Mouse (Mus musculus) monocyte, adult 5-6 weeks (primary cell): ENCODE data around the gene Mast1. TPM values are rescaled to one million over a fixed set of nuclear protein-coding genes. Genes with fewer than 3 reads are reported as not detected.

Experiments used
- ATAC-seq: fragments of 153-309, 156-312 bp; replicated peaks from 2 replicates; pipeline ENCODE4 v1.8.0; 2017; ENCODE audit warnings: mild to moderate bottlenecking; ENCODE audit not compliant: low TSS enrichment, insufficient number of reproducible peaks, severe bottlenecking, poor library complexity, low FRiP score
- total RNA-seq: library from RNA; stranded (forward); fragments of 200-1000, 200-491, 200-594 nt; gene quantifications from 3 replicates; pipeline ENCODE4 v1.2.3, GENCODE M21; 2017

The Mast1 gene
- total RNA-seq, 1 experiment from 2014 or later = not detected

GRCm38 (mm10) chr8:84945633-84946527 is 8.7 kb upstream of the Mast1 start:
- ATAC-seq = no peak

GRCm38 (mm10) chr8:84945235-84945632 is 8.1 kb upstream of the Mast1 start:
- no peak for ATAC-seq

DNA sequence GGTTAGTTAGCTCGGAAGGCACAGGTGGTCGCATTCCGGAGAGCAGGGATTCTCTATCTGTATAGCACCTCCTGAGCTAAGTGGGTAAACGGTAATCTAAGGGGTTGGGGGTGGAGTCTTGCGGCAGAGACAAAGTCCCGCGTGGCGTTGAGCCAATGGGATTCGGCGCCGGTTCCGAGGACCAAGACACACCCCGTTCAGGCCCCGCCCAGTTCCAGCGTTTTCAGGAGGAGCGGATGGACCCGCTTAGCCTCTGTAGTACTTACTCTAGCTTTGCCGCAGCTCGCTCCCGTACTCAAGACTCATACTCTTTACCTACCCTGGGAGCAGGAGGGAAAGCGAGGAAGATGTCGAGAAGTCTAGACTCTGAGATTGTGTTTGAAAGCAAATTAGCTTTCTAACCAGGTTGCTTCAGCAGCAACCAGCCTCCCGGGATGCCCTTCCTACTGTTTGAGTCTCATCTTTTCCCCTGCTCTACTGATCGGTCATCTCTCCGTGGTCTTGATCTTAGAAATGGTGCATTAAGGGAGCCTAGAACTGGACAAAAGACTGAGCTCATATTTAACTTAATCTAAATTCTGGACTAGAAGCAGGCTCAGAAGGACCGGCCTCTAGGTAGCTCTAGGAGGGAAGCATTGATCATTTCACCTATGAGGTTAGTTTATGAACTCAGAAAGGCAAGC is 7.5 kb upstream of the Mast1 start:
- ATAC-seq = no peak

GRCm38 (mm10) chr8:84943699-84944098 is 6.5 kb upstream of the Mast1 start:
- ATAC-seq = no peak

- ATAC-seq = no peak
Observed at GRCm38 (mm10) chr8:84937620-84938485, 694 bp upstream of the Mast1 start.

DNA sequence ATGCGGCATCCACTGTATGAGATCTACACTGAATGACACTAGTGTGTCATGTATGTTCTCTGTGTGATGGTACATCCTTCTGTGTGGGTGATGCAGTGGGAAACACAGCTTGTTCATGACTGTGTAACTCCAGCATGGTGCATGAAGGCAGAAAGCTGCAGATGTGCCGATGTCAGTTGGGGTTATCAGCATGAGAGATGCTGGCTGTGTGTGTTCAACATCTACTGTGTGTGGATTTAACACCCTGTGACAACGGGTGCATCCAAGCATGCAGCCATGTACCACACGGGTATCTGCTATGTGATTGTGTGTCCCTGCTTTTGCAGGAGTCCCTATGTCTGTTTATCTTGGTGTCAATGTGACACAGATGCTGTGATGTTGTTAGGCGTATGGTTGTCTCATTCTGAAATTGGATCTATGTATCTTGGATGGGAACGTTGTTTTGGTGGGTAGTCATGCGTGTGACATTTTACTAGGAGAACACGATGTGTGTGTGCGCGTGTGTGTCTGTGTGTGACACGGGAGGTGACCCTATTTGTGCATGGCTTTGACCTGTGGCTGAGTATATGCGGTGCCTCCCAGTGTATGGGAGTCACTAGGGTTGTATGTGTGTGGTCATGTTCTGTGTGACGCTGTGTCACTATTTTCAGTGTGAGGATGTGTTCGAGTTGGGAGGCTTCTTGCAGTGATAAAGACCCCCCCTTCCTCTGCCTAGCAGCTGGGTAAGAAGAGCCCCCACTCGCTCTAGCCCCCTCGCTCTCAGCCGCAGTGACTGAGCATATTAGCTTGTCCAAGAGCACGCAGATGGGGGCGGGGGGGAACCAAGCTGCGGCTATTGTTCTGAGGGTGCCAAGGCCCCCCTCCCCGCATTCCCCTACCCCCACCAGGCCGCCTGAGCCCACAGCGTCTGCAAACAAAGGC is 858 bp downstream of the Mast1 start:
- ATAC-seq = no peak; the same call in 1 of the 2 replicates

GRCm38 (mm10) chr8:84935489-84935888 is 1.7 kb downstream of the Mast1 start:
- no peak; the same call in 1 of the 2 replicates for ATAC-seq

GRCm38 (mm10) chr8:84934860-84935259 is 2.3 kb downstream of the Mast1 start:
- ATAC-seq = no peak

DNA sequence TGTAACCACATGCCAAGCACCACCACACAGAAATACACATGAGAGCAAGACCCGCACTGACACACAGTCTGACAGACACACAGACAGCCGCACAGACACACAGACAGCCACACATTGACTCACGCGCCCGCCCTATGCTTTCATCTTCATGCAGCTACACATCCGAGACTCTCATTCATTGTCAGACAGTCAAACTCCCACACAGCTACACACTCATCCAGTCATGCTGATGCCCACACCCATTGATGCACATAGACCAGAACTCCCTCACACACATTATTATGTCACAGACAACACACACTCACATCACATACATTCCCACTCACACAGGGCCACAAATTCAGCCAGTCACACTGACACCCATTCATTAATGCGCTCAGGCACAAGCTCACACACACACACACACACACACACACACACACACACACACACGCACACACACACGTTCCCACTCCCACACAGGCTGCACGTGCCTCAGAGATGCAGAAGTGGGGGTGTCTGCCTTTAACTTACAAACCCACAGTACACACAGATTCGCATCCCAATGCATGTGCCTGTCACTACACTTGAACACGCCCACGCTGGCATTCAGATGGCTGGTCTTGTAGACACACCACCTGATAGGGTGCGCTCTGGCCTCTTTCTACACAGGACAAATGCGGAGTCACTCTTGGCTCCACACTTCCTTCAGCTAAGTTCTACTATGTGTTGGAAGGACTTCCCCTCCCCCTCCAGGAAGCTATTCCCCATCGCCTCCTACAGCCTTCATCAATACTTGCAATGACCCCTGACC is 3.2 kb downstream of the Mast1 start:
- no peak for ATAC-seq

DNA sequence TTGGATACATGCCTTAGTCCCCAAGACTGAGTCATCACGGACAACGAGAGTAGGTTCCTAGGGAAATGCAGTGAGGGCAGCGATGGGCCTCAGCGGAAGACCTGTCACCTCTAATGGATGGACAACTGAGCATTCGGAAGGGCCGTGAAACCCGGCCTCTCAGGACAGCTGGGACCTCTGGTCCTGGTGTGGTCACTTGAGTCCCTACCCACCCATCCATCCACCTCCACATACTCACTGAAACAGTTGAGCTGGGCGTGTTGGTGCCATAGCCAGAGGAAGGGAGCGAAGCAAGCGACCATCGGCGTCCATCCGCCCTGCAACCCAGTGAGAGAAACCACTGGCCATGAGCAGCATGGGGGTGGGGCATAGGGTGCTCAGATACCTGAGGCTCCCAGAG is 6.6 kb downstream of the Mast1 start:
- no peak for ATAC-seq

GRCm38 (mm10) chr8:84928456-84929306 is 8.5 kb downstream of the Mast1 start:
- ATAC-seq = peak; percentile 79

- no peak for ATAC-seq
Observed at GRCm38 (mm10) chr8:84927513-84927912, 9.6 kb downstream of the Mast1 start.

GRCm38 (mm10) chr8:84925557-84925956 is 11.6 kb downstream of the Mast1 start:
- ATAC-seq = no peak

DNA sequence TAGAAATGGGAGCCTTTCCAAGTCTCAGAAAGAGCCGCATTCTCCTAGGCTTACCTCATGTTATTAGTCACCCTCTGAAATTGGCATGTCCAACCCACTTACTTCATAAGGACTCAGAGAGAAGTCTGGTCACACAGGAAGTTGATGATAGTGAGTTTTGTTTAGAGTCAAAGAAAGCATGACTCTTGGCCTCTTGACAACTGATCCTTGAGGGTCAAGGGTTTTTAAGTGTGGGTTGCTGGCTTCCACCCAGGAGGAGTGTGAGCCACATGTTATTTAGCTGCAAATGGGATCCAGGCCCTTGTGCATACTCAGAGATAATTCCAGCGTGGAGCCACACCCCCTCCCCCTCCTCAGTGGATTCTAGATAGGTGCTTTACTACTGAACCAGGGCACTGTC is 15.6 kb downstream of the Mast1 start:
- no peak for ATAC-seq

DNA sequence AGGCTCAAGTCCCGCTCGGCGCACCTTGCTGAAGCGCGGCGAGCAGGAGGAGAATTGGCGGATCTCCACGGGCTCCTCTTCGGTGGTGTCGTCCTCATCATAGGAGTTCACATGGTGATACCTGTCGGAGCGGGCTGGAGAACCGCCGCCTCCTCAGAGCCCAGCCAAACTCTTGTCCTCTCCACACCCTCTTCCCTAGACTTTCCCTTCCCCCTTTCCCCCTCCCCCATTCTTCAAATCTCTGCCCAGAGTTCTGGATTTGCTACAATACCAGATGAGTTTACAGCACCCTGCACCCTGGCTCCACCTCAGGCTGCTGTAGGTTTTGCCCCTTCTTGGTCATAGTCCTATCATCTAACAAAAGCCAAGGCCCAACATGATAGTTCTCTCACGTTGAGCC is 18.5 kb downstream of the Mast1 start:
- ATAC-seq = no peak

- no peak for ATAC-seq
Observed at GRCm38 (mm10) chr8:84917781-84918180, 19.4 kb downstream of the Mast1 start.

DNA sequence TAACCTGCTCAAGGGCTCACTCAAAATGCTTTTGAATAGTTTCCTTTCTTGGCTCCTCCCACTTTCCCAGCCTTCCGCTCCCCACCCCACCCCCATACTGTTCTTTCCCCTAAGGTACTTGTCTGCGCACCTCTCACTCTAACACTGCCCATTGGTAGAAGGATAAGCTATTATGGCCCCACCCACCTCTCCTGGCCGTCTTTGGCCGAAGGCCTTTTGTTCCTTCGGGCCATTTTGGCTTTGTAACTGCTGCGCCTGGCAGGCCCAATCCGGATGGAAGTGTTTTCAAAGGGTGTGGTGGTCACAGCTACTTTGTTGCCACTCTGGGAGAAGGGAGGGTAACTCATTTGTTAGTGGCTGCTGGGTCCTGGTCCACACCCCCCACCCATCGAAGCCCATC is 21.9 kb downstream of the Mast1 start:
- ATAC-seq = no peak
